Mouse (Mus musculus) mesoderm, embryonic 11.5 days (tissue): ENCODE results near the gene Trmt13.

ENCODE experiments used
- DNase-seq: peaks from one replicate; pipeline ENCODE4 v3.0.0-alpha.2; 2012; ENCODE audit warnings: low read depth, low spot score

Trmt13 gene

DNA sequence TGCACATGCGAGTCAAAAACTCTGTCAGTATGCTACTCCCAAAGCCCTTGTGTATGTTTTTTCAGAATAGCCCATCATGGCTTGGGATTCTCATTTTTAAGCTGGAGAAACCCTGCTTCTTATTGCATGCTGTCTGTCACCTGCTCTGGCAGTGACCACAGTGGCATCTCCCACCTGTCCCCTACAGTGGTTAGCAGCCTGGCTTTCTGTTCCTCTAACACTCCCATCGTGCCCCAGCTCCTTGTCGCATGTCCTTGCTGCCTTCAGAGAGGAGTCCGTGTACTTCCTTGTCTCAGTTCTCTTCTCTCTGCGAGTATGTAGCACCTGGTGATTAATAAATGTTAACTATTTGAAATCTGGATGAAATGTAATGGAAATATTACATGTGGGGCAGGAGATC lies 67.0 kb downstream of the Trmt13 start:
- DNase-seq, result no peak

- no peak for DNase-seq
Observed at GRCm38 (mm10) chr3:116542532-116542931, 71.9 kb downstream of the Trmt13 start.

- DNase-seq, result no peak
Observed at GRCm38 (mm10) chr3:116542070-116542469, 72.3 kb downstream of the Trmt13 start.

GRCm38 (mm10) chr3:116537200-116537573 lies 77.2 kb downstream of the Trmt13 start:
- DNase-seq, result peak; percentile 56

GRCm38 (mm10) chr3:116536428-116537199 lies 77.8 kb downstream of the Trmt13 start:
- peak; percentile 71 for DNase-seq
